Mouse (Mus musculus) lung, adult 18-20 months (tissue): Measurements from ENCODE around the gene Gm36079.
"Not testable (repeated sequence)": the region's sequence is repeated elsewhere in the genome, so short reads cannot be mapped to it uniquely, and the experiment has no call there.

Experiments used
- DNase-seq, 2 experiments: peaks; one replicate each; pipeline ENCODE4 v3.0.0; 2022; ENCODE audit warnings: mixed read lengths in 2 of 2

The Gm36079 gene

GRCm38 (mm10) chr13:120026911-120027310 lies at the start of gene Gm36079:
Gm36079 (minus strand) TSS chr13:120027011.
- not testable (repeated sequence) for DNase-seq

GRCm38 (mm10) chr13:120070878-120071277 lies 44.1 kb upstream of the Gm36079 start:
- not testable (repeated sequence) for DNase-seq

- not testable (repeated sequence) for DNase-seq
Measured at GRCm38 (mm10) chr13:120070012-120070598, 43.3 kb upstream of the Gm36079 start.

- DNase-seq, result not testable (repeated sequence)
Measured at GRCm38 (mm10) chr13:120063439-120064089, 36.8 kb upstream of the Gm36079 start.

GRCm38 (mm10) chr13:120062903-120063302 lies 36.1 kb upstream of the Gm36079 start:
- not testable (repeated sequence) for DNase-seq

- DNase-seq, result not testable (repeated sequence)
Measured at GRCm38 (mm10) chr13:120052085-120052484, 25.3 kb upstream of the Gm36079 start, which contains the start of gene Gm21188. Gm21188 (minus strand) TSS chr13:120052194.

GRCm38 (mm10) chr13:120048608-120049007 lies 21.8 kb upstream of the Gm36079 start:
- DNase-seq, result not testable (repeated sequence)

GRCm38 (mm10) chr13:120048186-120048585 lies 21.4 kb upstream of the Gm36079 start:
- not testable (repeated sequence) for DNase-seq

GRCm38 (mm10) chr13:120046422-120047209 lies 19.8 kb upstream of the Gm36079 start:
- DNase-seq, result not testable (repeated sequence)

GRCm38 (mm10) chr13:120041145-120041544 lies 14.3 kb upstream of the Gm36079 start:
- peak in 1 of 2 experiments; percentile 20 for DNase-seq

GRCm38 (mm10) chr13:120037881-120038280 lies 11.1 kb upstream of the Gm36079 start:
- DNase-seq, result not testable (repeated sequence)

- peak in 1 of 2 experiments; percentile 26 for DNase-seq
Measured at GRCm38 (mm10) chr13:120036577-120037115, 9.8 kb upstream of the Gm36079 start.

GRCm38 (mm10) chr13:120035151-120035550 lies 8.3 kb upstream of the Gm36079 start:
- not testable (repeated sequence) for DNase-seq

- not testable (repeated sequence) for DNase-seq
Measured at GRCm38 (mm10) chr13:120034637-120035036, 7.8 kb upstream of the Gm36079 start.

- peak; percentile 27 to 52 for DNase-seq
Measured at GRCm38 (mm10) chr13:120033516-120034190, 6.8 kb upstream of the Gm36079 start.

GRCm38 (mm10) chr13:120031676-120032075 lies 4.9 kb upstream of the Gm36079 start:
- DNase-seq, result peak; percentile 23 to 33

GRCm38 (mm10) chr13:120027368-120027767 lies 557 bp upstream of the Gm36079 start:
- not testable (repeated sequence) for DNase-seq

GRCm38 (mm10) chr13:120026373-120026772 lies 438 bp downstream of the Gm36079 start:
- DNase-seq, result not testable (repeated sequence)

GRCm38 (mm10) chr13:120025576-120025975 lies 1.2 kb downstream of the Gm36079 start:
- DNase-seq, result not testable (repeated sequence)

- DNase-seq, result not testable (repeated sequence)
Measured at GRCm38 (mm10) chr13:120025004-120025403, 1.8 kb downstream of the Gm36079 start.

- DNase-seq, result not testable (repeated sequence)
Measured at GRCm38 (mm10) chr13:120024581-120024980, 2.2 kb downstream of the Gm36079 start.

- DNase-seq, result not testable (repeated sequence)
Measured at GRCm38 (mm10) chr13:120021477-120021876, 5.3 kb downstream of the Gm36079 start.
